Mouse (Mus musculus): ENCODE measurements at regions not wholly inside any gene's neighbourhood (a gene's known extent, or its start where the extent isn't known, plus 50 kb on each side); places are given as distances from the start of the nearest gene placed in this dataset.

DNA sequence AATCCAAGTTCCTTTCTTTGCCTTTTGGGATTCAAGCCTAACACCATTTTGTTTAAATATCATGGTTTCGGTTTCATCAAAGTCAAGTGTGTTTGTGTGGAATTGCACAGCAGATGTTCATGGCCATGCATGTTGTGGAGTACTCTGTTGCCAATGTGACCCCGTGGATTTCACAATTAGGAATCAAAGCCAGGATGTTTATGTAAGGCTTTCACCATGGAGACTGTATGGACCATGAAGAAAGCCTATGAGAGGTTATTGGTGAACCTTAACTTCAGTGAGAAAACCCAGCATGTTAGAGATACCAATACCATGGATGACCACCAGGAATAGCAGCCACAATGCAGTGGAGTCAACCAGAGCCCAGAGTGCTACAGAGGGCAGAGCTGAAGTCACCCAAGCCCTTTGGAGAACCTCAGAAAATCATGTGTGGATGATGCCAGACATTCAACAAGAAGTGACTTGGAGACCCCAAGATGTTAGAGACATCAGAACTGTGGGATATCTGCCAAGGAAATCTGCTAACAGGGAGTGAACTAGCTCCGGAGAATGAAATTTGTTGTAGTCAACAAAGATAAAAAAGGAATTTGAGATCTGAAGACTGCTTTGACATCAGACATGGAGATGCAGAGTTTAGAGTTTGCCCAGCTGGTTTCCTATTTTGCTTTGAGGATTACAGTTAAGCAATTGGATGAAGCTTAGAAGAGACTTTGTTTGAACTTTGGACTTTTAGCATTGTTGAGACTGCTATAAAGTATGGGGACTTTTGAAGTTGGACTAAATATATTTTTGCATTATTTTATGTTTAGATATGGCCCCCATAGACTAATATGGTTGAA is 615.3 kb downstream of the Tmem182 start:
- no peak overlapping the region for H3K27ac ChIP-seq (ENCODE audit: control insufficient read depth, low read depth, low read length)
- H3K9ac ChIP-seq (ENCODE audit: control insufficient read depth, low read depth, low read length, poor library complexity, severe bottlenecking) = no peak overlapping the region
- TF ChIP-seq CTCF (IDR thresholded peaks at IDR 0.05 in 2 of 3, conservative IDR thresholded peaks at IDR 0.05 in 1 of 3; ENCODE audit: control insufficient read depth in 1 of 3, insufficient read depth in 1 of 3, low read depth in 2 of 3, low read length in 3 of 3, poor library complexity in 1 of 3, severe bottlenecking in 1 of 3) (no peak), MXI1 (IDR thresholded peaks at IDR 0.05; ENCODE audit: low read depth, low read length) (no peak), ETS1 (IDR thresholded peaks at IDR 0.05; ENCODE audit: low read depth, low read length) (no peak), ZC3H11A (IDR thresholded peaks at IDR 0.05; ENCODE audit: low read depth, low read length) (no peak), RAD21 (IDR thresholded peaks at IDR 0.05; ENCODE audit: low read depth, low read length) (no peak)
- H3K9me3 ChIP-seq (replicated peaks; ENCODE audit: insufficient read depth, low read length) = no peaks in the 10 kb centered on the region
- no peaks in the 10 kb centered on the region for H3K36me3 ChIP-seq (ENCODE audit: control insufficient read depth in 1 of 2, insufficient read depth in 2 of 2, low read length in 2 of 2)
- H3K27me3 ChIP-seq (ENCODE audit: control insufficient read depth in 1 of 2, insufficient read depth in 2 of 2, low read length in 2 of 2) = no peaks in the 10 kb centered on the region
- no peaks in the 10 kb centered on the region for H3K79me2 ChIP-seq (ENCODE audit: control insufficient read depth, insufficient read depth, low read length, poor library complexity)
- H3K4me1 ChIP-seq (ENCODE audit: control insufficient read depth in 1 of 2, insufficient read depth in 2 of 2, low read length in 2 of 2) = no peaks in the 10 kb centered on the region
- no peak overlapping the region for H3K4me3 ChIP-seq (ENCODE audit: control insufficient read depth in 1 of 2, insufficient read depth in 1 of 2, low read depth in 2 of 2, low read length in 2 of 2)
- no peak for DNase-seq (ENCODE audit: low read depth, low spot score)

DNA sequence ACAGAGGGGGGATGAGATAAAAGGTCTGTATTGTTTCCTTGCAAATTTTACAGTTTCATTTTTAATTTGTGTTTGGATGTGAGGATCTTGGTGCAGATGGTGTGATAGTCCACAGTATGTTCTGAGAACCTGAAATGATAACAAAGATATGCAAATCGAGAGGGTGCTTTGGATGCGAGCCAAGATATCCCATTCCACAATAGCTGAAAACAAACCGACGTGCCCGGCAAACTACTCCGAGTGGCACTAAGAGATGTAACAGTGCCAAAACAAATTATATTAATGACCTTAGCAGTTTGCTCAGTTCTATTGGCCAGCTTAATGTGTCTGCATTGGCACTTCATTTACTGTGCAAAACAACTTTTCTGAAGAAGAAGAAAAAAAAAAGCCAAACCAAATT is 622.5 kb downstream of the Tmem182 start:
- Histone ChIP-seq H3K27ac (ENCODE audit: control insufficient read depth, low read depth, low read length) (no peak overlapping the region), H3K36me3 (ENCODE audit: control insufficient read depth in 1 of 2, insufficient read depth in 2 of 2, low read length in 2 of 2) (no peaks in the 10 kb centered on the region), H3K9me3 (replicated peaks; ENCODE audit: insufficient read depth, low read length) (no peaks in the 10 kb centered on the region), H3K4me3 (ENCODE audit: control insufficient read depth in 1 of 2, insufficient read depth in 1 of 2, low read depth in 2 of 2, low read length in 2 of 2) (no peak overlapping the region), H3K27me3 (ENCODE audit: control insufficient read depth in 1 of 2, insufficient read depth in 2 of 2, low read length in 2 of 2) (no peaks in the 10 kb centered on the region), H3K4me1 (ENCODE audit: control insufficient read depth in 1 of 2, insufficient read depth in 2 of 2, low read length in 2 of 2) (no peaks in the 10 kb centered on the region), H3K79me2 (ENCODE audit: control insufficient read depth, insufficient read depth, low read length, poor library complexity) (no peaks in the 10 kb centered on the region), H3K9ac (ENCODE audit: control insufficient read depth, low read depth, low read length, poor library complexity, severe bottlenecking) (no peak overlapping the region)
- no peak for DNase-seq (ENCODE audit: low read depth, low spot score)
- TF ChIP-seq RAD21 (IDR thresholded peaks at IDR 0.05; ENCODE audit: low read depth, low read length) (no peak), POLR2A (IDR thresholded peaks at IDR 0.05; ENCODE audit: control insufficient read depth in 1 of 2, insufficient read depth in 1 of 2, low read depth in 1 of 2, low read length in 2 of 2, poor library complexity in 1 of 2) (no peak), MYB (IDR thresholded peaks at IDR 0.05; ENCODE audit: low read depth, low read length) (no peak), ZMIZ1 (IDR thresholded peaks at IDR 0.05; ENCODE audit: low read depth, low read length) (no peak), MAFK (IDR thresholded peaks at IDR 0.05; ENCODE audit: borderline replicate concordance, low read depth, low read length) (no peak), NELFE (IDR thresholded peaks at IDR 0.05; ENCODE audit: low read depth, low read length) (no peak), CTCF (IDR thresholded peaks at IDR 0.05 in 2 of 3, conservative IDR thresholded peaks at IDR 0.05 in 1 of 3; ENCODE audit: control insufficient read depth in 1 of 3, insufficient read depth in 1 of 3, low read depth in 2 of 3, low read length in 3 of 3, poor library complexity in 1 of 3, severe bottlenecking in 1 of 3) (no peak), SMC3 (IDR thresholded peaks at IDR 0.05; ENCODE audit: low read depth, low read length) (no peak), ZKSCAN1 (IDR thresholded peaks at IDR 0.05; ENCODE audit: low read depth, low read length) (no peak)

DNA sequence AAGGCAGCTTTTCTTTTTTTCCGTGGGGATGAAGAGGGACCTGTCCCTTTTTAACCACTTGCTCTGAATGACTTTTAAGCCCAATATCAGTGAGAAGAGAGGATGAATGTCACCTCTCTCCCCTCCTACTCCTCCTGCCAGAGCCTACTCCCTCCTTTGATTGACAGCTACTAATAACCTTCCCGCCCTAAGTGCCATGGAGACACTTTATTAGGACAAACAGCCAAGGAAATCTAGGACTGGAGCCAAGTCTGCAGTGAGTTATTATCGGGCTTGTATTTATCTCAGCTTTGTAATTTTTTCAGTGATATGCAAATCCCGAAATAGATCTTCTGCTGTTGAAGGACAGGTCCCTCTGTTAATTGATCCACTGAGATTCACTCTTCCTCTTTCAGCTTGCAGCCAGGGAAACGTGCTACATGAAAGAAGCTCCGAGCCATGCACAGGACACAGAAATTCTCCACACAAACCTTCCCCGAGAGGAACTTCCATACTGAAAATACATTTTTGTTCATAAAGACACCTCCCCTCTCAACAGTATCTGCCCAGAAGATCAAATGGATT is 625.8 kb downstream of the Tmem182 start:
- no peak overlapping the region for H3K4me3 ChIP-seq (ENCODE audit: control insufficient read depth in 1 of 2, insufficient read depth in 1 of 2, low read depth in 2 of 2, low read length in 2 of 2)
- no peak for TF ChIP-seq RCOR1 (IDR thresholded peaks at IDR 0.05; ENCODE audit: low read depth, low read length)
- TF ChIP-seq MAFK (IDR thresholded peaks at IDR 0.05; ENCODE audit: borderline replicate concordance, low read depth, low read length) = no peak
- no peak for TF ChIP-seq POLR2AphosphoS2 (IDR thresholded peaks at IDR 0.05; ENCODE audit: low read length)
- TF ChIP-seq ZMIZ1 (IDR thresholded peaks at IDR 0.05; ENCODE audit: low read depth, low read length) = no peak
- TF ChIP-seq ZNF384 (IDR thresholded peaks at IDR 0.05; ENCODE audit: low read depth, low read length) = no peak
- TF ChIP-seq POLR2AphosphoS5 (IDR thresholded peaks at IDR 0.05; ENCODE audit: borderline replicate concordance, low read depth, low read length) = no peak
- no peak for TF ChIP-seq BHLHE40 (IDR thresholded peaks at IDR 0.05; ENCODE audit: borderline replicate concordance, low read depth, low read length)
- TF ChIP-seq CHD2 (IDR thresholded peaks at IDR 0.05; ENCODE audit: low read length) = no peak
- TF ChIP-seq MAZ (IDR thresholded peaks at IDR 0.05; ENCODE audit: low read depth, low read length) = no peak
- TF ChIP-seq POLR2A (IDR thresholded peaks at IDR 0.05; ENCODE audit: control insufficient read depth in 1 of 2, insufficient read depth in 1 of 2, low read depth in 1 of 2, low read length in 2 of 2, poor library complexity in 1 of 2) = no peak
- no peak for TF ChIP-seq MYC (IDR thresholded peaks at IDR 0.05; ENCODE audit: low read depth, low read length)
- no peak for TF ChIP-seq GATA1 (IDR thresholded peaks at IDR 0.05; ENCODE audit: low read depth, low read length)
- TF ChIP-seq HCFC1 (IDR thresholded peaks at IDR 0.05; ENCODE audit: low read depth, low read length) = no peak
- TF ChIP-seq KAT2A (conservative IDR thresholded peaks at IDR 0.05; ENCODE audit: low read depth, low read length) = no peak
- no peak for TF ChIP-seq E2F4 (IDR thresholded peaks at IDR 0.05; ENCODE audit: borderline replicate concordance, low read depth, low read length)

More for the DNA sequence above, 625.8 kb downstream of the Tmem182 start:
- no peaks in the 10 kb centered on the region for H3K9me3 ChIP-seq (replicated peaks; ENCODE audit: insufficient read depth, low read length)
- no peak overlapping the region for H3K27ac ChIP-seq (ENCODE audit: control insufficient read depth, low read depth, low read length)
- no peak for DNase-seq (ENCODE audit: low read depth, low spot score)
- H3K9ac ChIP-seq (ENCODE audit: control insufficient read depth, low read depth, low read length, poor library complexity, severe bottlenecking) = no peak overlapping the region
- H3K79me2 ChIP-seq (ENCODE audit: control insufficient read depth, insufficient read depth, low read length, poor library complexity) = no peaks in the 10 kb centered on the region
- no peaks in the 10 kb centered on the region for H3K27me3 ChIP-seq (ENCODE audit: control insufficient read depth in 1 of 2, insufficient read depth in 2 of 2, low read length in 2 of 2)
- H3K4me1 ChIP-seq (ENCODE audit: control insufficient read depth in 1 of 2, insufficient read depth in 2 of 2, low read length in 2 of 2) = no peaks in the 10 kb centered on the region
- no peaks in the 10 kb centered on the region for H3K36me3 ChIP-seq (ENCODE audit: control insufficient read depth in 1 of 2, insufficient read depth in 2 of 2, low read length in 2 of 2)
